Mouse (Mus musculus) cerebellum, postnatal 14 days (tissue): ENCODE results near the gene Olfr1299.

Experiments
- DNase-seq, 2 experiments: peaks; one replicate each; pipeline ENCODE4 v3.0.0; 2021; ENCODE audit warnings: mixed read lengths in 2 of 2

Olfr1299 gene

GRCm38 (mm10) chr2:111661119-111661518 lies at the start of gene Olfr1299:
Gene Olfr1299, plus strand, starts transcription at chr2:111661419.
- DNase-seq: no peak

- DNase-seq: no peak
Measured at GRCm38 (mm10) chr2:111626397-111626796, 34.8 kb upstream of the Olfr1299 start, which contains the start of gene Olfr1297. Gene Olfr1297, minus strand, starts transcription at chr2:111626497.

- no peak for DNase-seq
Measured at GRCm38 (mm10) chr2:111649101-111649500, 12.1 kb upstream of the Olfr1299 start, which contains the start of gene Olfr1298. Gene Olfr1298, minus strand, starts transcription at chr2:111649201.
